Mouse (Mus musculus): ENCODE measurements at regions not wholly inside any gene's neighbourhood (a gene's known extent, or its start where the extent isn't known, plus 50 kb on each side); places are given as distances from the start of the nearest gene placed in this dataset.
A peak's percentile ranks its signal among the peaks of the same experiment; 100 is the strongest.

DNA sequence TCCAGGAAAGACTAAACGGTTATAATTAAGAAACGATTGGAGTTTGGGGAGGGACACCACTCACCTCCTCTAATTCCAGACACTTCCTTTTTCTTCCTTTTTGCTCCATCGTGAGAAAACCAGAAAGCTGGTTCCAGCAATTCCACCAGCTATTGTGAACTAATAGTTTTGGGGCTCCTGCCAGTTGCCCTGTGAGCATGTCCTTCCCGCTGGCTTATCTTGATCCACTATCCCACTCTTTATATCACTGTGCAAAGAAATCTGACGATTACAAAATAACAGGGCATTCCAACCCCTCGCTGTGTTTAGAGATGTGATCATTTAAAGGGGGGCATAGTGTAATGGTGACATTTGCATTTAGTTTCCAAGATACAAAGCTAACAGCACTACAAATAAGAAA, 130.5 kb upstream of the Nav3 start:
- 69% methylated on average over 6 of the region's 6 CpGs for WGBS
- no peak for ATAC-seq (ENCODE audit: low FRiP score)

DNA sequence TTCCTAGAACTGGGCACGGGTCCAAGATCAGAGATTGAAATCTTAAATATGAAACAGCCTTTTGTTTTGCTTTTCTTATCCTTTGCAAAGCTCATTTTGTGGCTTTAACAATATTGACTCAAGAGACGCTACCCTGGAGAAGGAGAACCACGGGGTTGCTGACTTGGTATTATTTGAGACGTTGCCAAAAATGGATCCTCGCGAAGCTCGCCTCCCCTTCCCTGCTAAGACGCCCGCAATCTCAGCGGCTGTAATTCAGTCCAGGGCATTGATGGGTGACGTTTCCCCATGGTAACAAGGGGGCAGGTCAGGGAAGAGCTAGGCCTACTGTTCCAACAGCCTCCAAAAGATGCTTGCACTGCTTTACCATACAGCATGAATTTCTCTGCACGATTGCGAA, 131.5 kb upstream of the Nav3 start:
- DNase-seq (ENCODE audit: low spot score) (peak; percentile 40), ATAC-seq (ENCODE audit: low FRiP score) (no peak)
- Histone ChIP-seq H3K4me2 (ENCODE audit: low read depth, low read length, poor library complexity, severe bottlenecking) (no peak overlapping the region), H3K9me3 (ENCODE audit: low read length) (no peaks in the 10 kb centered on the region), H3K4me1 (ENCODE audit: insufficient read depth, low read length) (no peaks in the 10 kb centered on the region), H3K9ac (replicated peaks; ENCODE audit: low read length, poor library complexity, severe bottlenecking) (no peak overlapping the region), H3K36me3 (ENCODE audit: insufficient read depth, low read length) (no peaks in the 10 kb centered on the region), H3K4me3 (ENCODE audit: low read depth, low read length) (no peak overlapping the region), H3K27me3 (ENCODE audit: insufficient read depth, low read length) (no peaks in the 10 kb centered on the region), H3K27ac (ENCODE audit: low read depth, low read length) (no peak overlapping the region)
- no peak for TF ChIP-seq CTCF (IDR thresholded peaks at IDR 0.05)
- WGBS, result 49% methylated on average over 13 of the region's 13 CpGs

More for the DNA sequence above, 130.5 kb upstream of the Nav3 start:
- H3K4me1 ChIP-seq (ENCODE audit: insufficient read depth, low read length), result no peaks in the 10 kb centered on the region
- no peak overlapping the region for H3K4me2 ChIP-seq (ENCODE audit: low read depth, low read length, poor library complexity, severe bottlenecking)
- H3K27me3 ChIP-seq (ENCODE audit: insufficient read depth, low read length), result no peaks in the 10 kb centered on the region
- H3K27ac ChIP-seq (ENCODE audit: low read depth, low read length), result no peak overlapping the region
- no peaks in the 10 kb centered on the region for H3K36me3 ChIP-seq (ENCODE audit: insufficient read depth, low read length)
- no peak for DNase-seq (ENCODE audit: low spot score)
- no peaks in the 10 kb centered on the region for H3K9me3 ChIP-seq (ENCODE audit: low read length)
- no peak for TF ChIP-seq CTCF (IDR thresholded peaks at IDR 0.05)
- no peak overlapping the region for H3K4me3 ChIP-seq (ENCODE audit: low read depth, low read length)
- H3K9ac ChIP-seq (replicated peaks; ENCODE audit: low read length, poor library complexity, severe bottlenecking), result no peak overlapping the region

DNA sequence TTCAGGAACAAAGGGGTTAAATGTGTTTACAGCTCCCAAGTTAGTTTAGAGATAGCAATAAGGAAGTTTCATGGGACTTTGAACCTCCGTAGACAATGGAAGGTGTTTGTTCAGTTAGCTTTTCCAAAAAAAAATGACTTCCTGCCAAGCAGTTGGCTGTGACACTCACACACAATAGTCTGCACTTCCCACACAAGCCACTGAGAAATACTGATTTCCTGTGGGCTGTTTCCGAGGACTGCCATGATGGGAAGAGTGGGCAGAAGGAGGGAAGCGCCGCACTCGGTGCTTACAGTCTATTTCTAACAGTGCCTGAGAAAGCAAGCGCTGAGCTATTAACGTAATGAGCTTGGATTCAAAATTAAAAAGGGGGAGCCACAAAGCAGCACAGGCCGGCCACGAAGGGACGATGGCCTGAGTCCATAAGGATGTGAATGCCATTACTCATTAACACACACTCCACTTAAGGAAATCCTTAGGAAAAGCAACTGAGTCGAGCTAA, 144.4 kb upstream of the Nav3 start:
- no peaks in the 10 kb centered on the region for H3K9me3 ChIP-seq (ENCODE audit: low read length)
- DNase-seq (ENCODE audit: low spot score) (peak; percentile 9), ATAC-seq (ENCODE audit: low FRiP score) (no peak)
- no peaks in the 10 kb centered on the region for H3K4me1 ChIP-seq (ENCODE audit: insufficient read depth, low read length)
- H3K27ac ChIP-seq (ENCODE audit: low read depth, low read length), result no peak overlapping the region
- H3K4me3 ChIP-seq (ENCODE audit: low read depth, low read length), result no peak overlapping the region
- no peak overlapping the region for H3K9ac ChIP-seq (replicated peaks; ENCODE audit: low read length, poor library complexity, severe bottlenecking)
- 89% methylated on average over 11 of the region's 11 CpGs for WGBS
- H3K4me2 ChIP-seq (ENCODE audit: low read depth, low read length, poor library complexity, severe bottlenecking), result no peak overlapping the region
- no peaks in the 10 kb centered on the region for H3K27me3 ChIP-seq (ENCODE audit: insufficient read depth, low read length)
- no peak for TF ChIP-seq CTCF (IDR thresholded peaks at IDR 0.05)
- no peaks in the 10 kb centered on the region for H3K36me3 ChIP-seq (ENCODE audit: insufficient read depth, low read length)

DNA sequence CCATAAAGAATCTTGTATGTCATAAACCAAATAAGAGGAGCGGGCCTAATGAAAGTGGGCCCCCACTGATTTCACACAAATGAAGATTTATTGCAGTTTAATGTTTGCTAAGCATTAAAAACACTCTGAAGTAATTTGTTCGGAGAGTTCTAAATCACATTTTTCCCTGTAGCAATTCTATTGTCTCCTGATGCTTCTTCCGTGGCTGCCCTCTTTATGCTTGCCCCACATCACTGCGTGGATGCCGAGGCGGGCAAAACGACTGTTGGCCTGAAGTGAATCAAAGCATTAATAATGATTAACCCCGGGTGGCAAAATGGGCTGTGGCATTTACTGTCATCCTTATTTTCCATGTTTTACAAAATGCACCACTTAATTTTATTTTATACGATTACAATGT, 134.9 kb upstream of the E2f7 start:
- TF ChIP-seq CTCF (IDR thresholded peaks at IDR 0.05), result no peak
- ATAC-seq (ENCODE audit: low FRiP score) (no peak), DNase-seq (ENCODE audit: low spot score) (no peak)
- Histone ChIP-seq H3K4me1 (ENCODE audit: insufficient read depth, low read length) (no peaks in the 10 kb centered on the region), H3K36me3 (ENCODE audit: insufficient read depth, low read length) (no peaks in the 10 kb centered on the region), H3K27me3 (ENCODE audit: insufficient read depth, low read length) (no peaks in the 10 kb centered on the region), H3K4me2 (ENCODE audit: low read depth, low read length, poor library complexity, severe bottlenecking) (no peak overlapping the region), H3K27ac (ENCODE audit: low read depth, low read length) (no peak overlapping the region), H3K9me3 (ENCODE audit: low read length) (peaks cover 4% of the 10 kb centered on the region; the same call in 1 of the 2 replicates), H3K4me3 (ENCODE audit: low read depth, low read length) (no peak overlapping the region), H3K9ac (replicated peaks; ENCODE audit: low read length, poor library complexity, severe bottlenecking) (no peak overlapping the region)
- 60% methylated on average over 9 of the region's 9 CpGs for WGBS

DNA sequence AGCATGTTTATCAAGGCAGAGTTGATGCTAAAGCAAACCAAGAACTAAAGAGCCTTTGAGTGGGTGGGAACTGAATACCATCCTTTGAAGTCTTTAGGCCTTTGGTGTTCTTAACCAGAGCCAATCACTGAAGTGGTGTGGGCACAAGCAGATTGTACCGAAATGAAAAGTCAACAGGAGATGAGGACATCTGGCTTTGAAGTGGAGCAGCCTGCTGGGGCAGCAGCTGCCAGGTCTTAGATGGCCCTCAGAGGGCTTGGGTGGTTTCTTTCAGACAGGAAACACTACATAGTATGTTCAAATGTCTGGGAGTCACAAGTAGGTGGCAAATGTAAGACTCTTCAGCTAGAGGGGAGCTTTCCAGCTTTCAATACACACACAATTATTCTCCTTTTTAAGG, 128.2 kb upstream of the E2f7 start:
- Histone ChIP-seq H3K4me1 (ENCODE audit: insufficient read depth, low read length) (no peaks in the 10 kb centered on the region), H3K4me3 (ENCODE audit: low read depth, low read length) (no peak overlapping the region), H3K9me3 (ENCODE audit: low read length) (peaks cover 4% of the 10 kb centered on the region; the same call in 1 of the 2 replicates), H3K4me2 (ENCODE audit: low read depth, low read length, poor library complexity, severe bottlenecking) (no peak overlapping the region), H3K27me3 (ENCODE audit: insufficient read depth, low read length) (no peaks in the 10 kb centered on the region), H3K36me3 (ENCODE audit: insufficient read depth, low read length) (no peaks in the 10 kb centered on the region), H3K27ac (ENCODE audit: low read depth, low read length) (no peak overlapping the region), H3K9ac (replicated peaks; ENCODE audit: low read length, poor library complexity, severe bottlenecking) (no peak overlapping the region)
- no peak for ATAC-seq (ENCODE audit: low FRiP score)
- no peak for DNase-seq (ENCODE audit: low spot score)
- WGBS, result 18% methylated on average over 1 of the region's 1 CpGs
- no peak for TF ChIP-seq CTCF (IDR thresholded peaks at IDR 0.05)

DNA sequence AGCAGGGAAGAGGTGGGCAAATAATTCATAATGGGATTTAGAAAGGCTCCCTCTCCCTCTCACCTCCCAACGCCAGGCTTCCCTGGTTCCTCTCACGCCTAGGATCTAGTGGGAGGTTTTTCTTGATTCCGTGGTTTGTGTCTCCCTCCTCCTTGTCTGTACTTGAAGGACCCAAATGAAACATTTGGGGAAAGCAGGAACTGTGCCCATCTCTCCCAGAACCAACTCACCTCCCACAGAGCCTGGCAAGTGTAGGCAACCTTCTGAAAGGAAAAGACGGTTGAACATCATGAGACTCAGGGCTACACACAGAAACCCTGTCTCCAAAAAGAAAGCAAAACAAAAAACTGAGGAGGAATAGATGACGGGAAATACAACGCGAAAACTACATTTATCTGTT, 126.0 kb upstream of the E2f7 start:
- no peak overlapping the region for H3K9ac ChIP-seq (replicated peaks; ENCODE audit: low read length, poor library complexity, severe bottlenecking)
- H3K27me3 ChIP-seq (ENCODE audit: insufficient read depth, low read length), result no peaks in the 10 kb centered on the region
- H3K4me3 ChIP-seq (ENCODE audit: low read depth, low read length), result no peak overlapping the region
- no peak for TF ChIP-seq CTCF (IDR thresholded peaks at IDR 0.05)
- DNase-seq (ENCODE audit: low spot score), result no peak
- no peak overlapping the region for H3K4me2 ChIP-seq (ENCODE audit: low read depth, low read length, poor library complexity, severe bottlenecking)
- no peaks in the 10 kb centered on the region for H3K9me3 ChIP-seq (ENCODE audit: low read length)
- ATAC-seq (ENCODE audit: low FRiP score), result no peak
- H3K4me1 ChIP-seq (ENCODE audit: insufficient read depth, low read length), result no peaks in the 10 kb centered on the region
- 91% methylated on average over 7 of the region's 7 CpGs for WGBS
- no peak overlapping the region for H3K27ac ChIP-seq (ENCODE audit: low read depth, low read length)
- H3K36me3 ChIP-seq (ENCODE audit: insufficient read depth, low read length), result no peaks in the 10 kb centered on the region
